Mouse (Mus musculus) NIH3T3 (cell line): Measurements from ENCODE around the gene Bzw1.

Source experiments
- DNase-seq: peaks from one replicate; pipeline ENCODE4 v3.0.0-alpha.2; 2012; ENCODE audit warnings: low read depth

Bzw1 gene

DNA sequence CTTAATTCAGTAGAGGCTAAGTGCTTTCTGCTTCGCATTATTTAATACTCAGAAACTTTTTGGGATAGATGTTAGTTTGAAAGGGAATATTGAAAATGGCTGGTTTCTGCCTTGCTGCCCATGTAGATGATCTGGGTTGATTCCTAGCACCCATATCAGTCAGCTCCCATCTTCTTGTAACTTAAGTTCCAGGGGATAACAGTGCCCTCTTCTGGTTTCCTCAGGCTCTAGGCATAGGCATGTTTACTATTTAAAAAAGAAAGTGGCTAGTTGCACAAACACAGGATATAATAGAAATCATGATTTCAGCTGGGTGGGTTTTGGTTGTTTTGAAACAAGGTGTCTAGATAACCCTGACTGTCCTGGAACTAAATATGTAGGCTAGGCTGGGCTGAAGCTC is 3.5 kb downstream of the Bzw1 start:
- peak; percentile 51 for DNase-seq

DNA sequence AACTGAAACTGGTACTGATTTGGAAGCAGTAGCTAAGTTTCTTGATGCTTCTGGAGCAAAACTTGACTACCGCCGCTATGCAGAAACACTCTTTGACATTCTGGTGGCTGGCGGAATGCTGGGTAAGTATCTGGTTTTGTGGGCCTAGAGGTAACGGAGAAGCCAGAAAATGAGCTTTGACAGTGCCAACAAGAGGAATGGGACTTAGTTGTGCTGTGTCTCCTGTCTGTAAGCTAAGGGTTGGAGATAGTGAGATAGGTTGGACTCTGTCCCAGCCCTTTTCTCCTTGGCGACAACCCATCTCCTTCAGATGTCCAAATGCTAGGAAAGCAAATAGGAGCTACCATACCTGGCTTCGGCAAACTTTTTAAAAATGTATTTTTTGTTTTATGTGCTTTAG is 5.0 kb downstream of the Bzw1 start:
- no peak for DNase-seq

DNA sequence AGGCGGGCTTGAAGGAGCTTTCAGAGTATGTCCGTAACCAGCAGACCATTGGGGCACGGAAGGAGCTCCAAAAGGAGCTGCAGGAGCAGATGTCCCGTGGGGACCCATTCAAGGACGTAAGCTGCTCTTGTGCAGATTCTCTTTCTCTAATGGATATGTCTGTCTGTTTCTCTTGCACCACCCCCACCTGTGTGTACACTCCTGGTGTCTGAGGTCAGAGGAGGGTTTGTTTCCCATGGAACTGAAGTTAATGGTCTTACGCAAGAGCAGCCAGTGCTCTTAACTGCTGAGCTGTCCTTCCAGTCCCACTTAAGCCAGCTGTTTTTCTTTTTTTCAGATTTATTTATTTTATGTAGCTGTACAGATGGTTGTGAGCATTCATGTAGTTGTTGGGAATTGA is 8.7 kb downstream of the Bzw1 start:
- DNase-seq = no peak

GRCm38 (mm10) chr1:58403745-58404144 is 11.0 kb downstream of the Bzw1 start:
- DNase-seq = no peak

- no peak for DNase-seq
Measured at GRCm38 (mm10) chr1:58407321-58407720, 14.6 kb downstream of the Bzw1 start.

DNA sequence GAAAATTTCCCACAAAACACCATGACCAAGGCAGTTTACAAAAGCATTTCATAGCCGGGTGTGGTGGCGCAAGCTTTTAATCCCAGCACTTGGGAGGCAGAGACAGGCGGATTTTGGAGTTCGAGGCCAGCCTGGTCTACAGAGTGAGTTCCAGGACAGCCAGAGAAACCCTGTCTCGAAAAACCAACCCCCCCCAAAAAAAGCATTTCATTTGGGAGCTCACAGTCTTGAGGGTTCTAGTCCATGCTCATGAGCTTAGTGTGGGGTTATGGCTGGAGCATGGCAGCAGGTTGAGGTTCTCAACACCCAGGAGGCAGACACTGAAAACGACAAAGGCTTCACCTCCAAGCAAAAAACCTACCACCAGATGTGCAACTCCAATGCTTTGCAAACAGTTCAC is 15.4 kb downstream of the Bzw1 start:
- DNase-seq = no peak

DNA sequence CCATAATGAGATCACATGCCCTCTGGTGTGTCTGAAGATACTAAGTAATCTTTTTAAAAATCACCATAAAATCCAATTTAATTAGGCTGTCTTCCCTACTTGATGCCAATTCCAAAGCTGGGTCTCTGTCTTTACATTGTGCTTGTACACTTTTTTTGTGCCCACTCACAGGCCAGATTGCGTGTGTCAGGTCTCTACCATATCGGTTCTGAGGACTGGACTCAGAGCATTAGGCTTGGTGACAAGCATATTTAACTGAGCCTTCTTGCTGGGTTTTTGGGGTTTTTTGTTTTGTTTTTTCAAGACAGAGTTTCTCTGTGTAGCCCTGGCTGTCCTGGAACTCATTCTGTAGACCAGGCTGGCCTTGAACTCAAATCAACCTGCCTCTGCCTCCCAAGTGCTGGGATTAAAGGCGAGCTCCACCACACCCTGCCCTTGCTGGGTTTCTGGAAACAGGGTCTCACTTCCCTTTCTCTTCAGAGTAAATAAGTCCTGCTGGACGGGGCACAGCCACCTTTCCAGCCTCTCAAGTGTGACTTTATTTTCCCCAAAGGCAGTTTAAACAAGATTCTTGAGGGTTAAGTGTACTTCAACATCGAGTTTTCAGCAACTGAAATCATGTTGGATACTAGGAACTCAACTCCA is 17.0 kb downstream of the Bzw1 start:
- DNase-seq = no peak

DNA sequence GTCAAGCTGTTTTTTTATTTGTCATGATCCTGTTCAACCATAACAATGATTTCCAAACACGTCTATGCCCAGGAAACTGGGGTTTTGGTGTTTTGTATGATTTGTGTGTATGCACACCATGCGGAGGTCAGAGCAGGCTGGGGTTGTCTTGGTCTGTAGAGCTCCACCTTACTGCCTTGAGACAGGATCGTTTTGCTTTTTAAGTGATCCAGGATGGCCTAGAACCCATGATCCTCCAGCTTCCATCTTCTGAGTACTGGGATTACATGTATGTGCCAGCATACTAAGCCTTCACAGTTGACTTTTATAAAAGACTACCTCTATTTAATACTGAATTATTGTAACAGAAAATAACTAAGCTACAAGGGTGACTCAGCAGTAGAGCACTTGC is 17.5 kb downstream of the Bzw1 start:
- no peak for DNase-seq

DNA sequence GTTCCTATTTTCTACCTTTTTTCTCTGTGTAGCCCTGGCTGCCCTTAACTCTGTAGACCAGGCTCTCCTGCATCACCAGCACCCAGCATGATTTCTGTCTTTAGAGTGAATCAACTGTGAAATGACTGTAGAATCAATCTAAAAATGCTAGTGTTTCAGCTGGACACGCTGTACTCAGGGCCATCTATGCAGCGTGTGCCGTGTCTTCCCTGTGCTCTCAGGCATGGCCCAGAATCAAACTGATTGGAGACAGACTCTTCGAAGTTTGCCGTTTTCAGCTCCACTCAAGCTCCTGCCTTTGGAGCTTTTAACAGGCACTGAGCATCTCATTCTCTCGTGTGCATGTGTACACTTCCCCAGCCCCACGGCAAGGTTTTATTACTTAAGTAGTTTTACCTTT is 18.1 kb downstream of the Bzw1 start:
- DNase-seq = no peak

DNA sequence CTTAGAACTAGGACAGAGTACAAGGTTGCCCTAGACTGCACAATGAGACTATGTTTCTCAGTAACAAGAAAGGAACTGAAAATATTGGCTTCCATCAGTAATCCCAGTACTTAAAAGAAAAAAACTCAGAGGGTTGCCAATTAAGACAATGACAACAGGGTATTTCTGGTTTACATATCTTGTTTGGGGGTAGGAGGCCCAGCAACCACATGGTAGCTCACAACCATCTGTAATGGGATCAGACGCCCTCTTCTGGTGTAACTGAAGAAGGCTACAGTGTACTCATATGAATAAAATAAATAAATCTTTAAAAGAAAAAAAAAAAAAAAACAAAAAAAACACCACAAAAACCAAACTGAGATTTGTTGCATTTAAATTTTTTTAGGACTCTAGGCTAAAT is 22.7 kb downstream of the Bzw1 start:
- peak; percentile 58 for DNase-seq

DNA sequence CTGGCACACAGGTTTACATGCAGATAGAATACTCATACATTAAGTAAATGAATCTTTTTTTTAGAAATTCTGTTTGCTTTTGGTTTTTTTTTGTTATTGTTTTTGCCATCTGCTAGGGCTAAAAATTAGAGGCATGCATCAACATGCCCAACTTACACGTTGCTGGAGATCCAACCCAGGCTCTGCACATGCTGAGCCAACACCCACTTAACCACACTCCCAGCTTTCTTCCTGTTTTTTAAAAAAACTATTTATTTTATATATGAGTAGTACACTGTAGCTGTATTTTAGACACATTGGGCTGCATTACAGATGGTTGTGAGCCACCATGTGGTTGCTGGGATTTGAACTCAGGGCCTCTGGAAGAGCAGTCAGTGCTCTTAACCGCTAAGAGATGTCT is 23.4 kb downstream of the Bzw1 start:
- no peak for DNase-seq

GRCm38 (mm10) chr1:58420032-58420431 is 27.3 kb downstream of the Bzw1 start:
- no peak for DNase-seq

- DNase-seq = peak; percentile 40
Measured at GRCm38 (mm10) chr1:58420961-58421360, 28.3 kb downstream of the Bzw1 start.

- DNase-seq = peak; percentile 77
Measured at GRCm38 (mm10) chr1:58422879-58423278, 30.2 kb downstream of the Bzw1 start.

DNA sequence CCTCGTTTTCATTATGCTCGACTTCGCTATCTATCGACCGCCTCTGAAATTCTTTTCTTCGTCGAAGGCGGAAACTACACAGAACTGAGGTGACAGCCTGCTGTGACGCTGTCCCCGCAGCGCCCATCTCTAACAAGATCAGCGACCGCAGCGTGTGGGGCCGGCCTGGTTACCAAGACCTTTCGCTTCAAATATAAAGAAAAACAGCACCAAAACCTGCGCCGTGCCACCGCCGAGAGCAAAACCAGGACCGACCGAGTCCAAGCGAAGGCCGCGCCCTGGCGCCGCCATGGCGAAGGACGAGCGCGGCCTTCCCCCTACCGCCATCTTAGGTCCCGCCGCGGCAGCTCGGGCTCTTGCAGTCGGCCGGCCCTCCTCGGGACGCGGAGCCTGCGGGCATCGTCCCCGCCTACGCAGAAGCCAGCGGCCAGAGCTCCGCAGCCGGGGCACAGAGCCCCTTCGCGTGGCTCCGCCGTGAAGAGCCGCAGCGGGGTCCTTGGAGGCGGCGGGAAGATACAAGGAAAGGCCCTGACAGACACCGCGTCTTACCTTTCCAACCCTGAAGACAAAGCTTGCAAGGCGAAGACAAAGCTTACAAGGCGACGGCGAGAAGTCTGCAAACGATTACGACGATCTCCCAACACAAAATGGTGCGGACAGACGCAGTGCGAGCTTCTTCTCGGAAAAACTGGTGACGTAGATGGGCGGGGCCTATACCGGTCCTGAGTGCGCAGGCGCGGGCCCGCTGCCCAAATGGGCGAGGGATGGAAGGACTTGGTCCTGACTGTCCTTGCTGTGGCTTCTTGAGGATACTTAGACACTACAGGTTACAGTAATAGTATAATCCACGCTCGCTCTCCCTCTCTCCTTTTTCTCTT is 30.9 kb downstream of the Bzw1 start, which contains the start of gene Clk1:
Clk1 (minus strand) TSS at position 696 of the 878 bp plus-strand sequence.
- DNase-seq = peak; percentile 99

- no peak for DNase-seq
Measured at GRCm38 (mm10) chr1:58424551-58424950, 31.9 kb downstream of the Bzw1 start.

DNA sequence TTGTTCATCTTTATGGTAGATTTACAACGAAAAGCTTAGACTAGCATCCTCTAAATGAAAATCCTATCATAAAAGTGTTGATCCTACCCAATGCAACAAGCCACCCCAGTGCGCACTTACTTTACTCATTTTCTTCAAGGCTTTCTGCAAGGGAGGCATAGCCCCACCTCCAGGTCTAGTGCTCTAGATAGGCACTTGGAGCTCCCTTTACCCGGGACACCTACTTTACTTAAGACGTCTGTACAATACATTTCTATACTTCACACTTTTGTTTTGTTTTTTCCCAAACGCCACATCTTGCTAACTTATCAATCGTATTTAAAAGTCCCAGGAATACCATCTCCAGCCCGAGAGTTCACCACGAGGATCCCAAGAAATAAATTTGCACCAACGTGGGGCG is 52.0 kb downstream of the Bzw1 start:
- DNase-seq = peak; percentile 50

DNA sequence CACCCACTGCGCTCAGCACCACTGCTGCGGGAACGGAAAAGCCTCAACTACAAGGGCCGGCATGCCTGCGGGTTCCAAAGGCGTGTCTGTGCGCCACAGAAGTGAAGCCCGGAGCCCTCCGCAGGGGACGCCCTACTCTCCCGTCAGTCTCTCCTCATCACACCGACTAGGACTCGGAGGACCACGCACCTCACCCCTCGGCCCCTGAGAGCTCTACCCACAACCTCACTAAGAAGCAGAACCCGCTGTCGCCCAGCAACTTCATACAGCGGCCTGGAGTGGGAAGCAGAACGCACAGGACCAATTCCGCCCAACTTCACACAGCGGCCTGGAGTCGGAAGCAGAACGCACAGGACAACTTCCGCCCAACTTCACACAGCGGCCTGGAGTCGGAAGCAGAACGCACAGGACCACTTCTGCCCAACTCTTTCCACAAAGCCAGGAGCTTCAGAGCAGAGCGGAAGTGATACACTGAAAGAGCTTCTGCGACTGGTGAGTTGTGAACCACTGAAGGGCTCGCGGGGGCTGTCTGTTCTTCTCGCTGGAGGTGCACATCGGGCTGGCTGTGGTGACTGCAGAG is 52.5 kb downstream of the Bzw1 start, which contains the start of the genes Nif3l1 and Ppil3:
Nif3l1 (plus strand) TSS at position 9 of the 580 bp plus-strand sequence.
Ppil3 (minus strand) TSS at position 344 of the 580 bp plus-strand sequence.
- DNase-seq = peak; percentile 94

DNA sequence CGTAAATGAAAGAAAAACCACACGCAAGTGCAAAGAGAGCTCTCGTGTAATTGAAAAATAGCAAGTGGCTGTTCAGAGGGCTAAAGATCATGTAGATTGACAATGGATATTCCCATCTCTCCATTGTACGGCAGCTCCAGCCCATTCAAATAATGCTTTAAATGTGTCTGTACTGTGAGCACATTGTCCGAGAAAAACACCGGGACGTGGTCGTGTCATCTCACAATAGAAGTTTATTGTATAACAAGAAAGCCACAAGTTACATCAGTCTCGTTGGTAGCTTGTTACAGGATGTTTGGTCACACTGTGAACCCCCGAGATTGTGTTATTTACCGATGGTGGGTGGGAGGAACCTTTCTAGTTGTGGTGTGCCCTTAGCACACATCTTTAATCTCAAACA is 53.2 kb downstream of the Bzw1 start:
- DNase-seq = peak; percentile 24

GRCm38 (mm10) chr1:58447766-58448165 is 55.1 kb downstream of the Bzw1 start:
- no peak for DNase-seq

DNA sequence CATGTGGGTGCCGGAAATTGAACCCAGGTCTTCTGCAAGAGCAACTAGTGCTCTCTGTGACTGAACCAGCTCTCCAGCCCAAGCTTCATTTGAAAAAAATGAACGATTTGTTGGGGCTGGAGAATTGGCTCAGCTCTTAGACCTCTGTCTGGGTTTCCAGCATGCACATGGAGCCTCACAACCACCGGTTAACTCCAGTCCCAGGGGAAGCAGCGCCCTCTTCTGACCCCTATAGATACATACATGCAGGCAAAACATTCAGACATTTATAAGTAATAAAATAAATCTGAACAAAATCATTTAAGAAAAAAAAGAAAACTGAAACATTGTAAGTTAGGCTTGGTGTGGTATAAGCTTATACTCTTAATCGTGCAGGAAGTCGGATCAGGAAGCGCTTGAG is 55.7 kb downstream of the Bzw1 start:
- no peak for DNase-seq

- DNase-seq = no peak
Measured at GRCm38 (mm10) chr1:58454316-58454715, 61.6 kb downstream of the Bzw1 start.
